Mouse (Mus musculus) right cerebral cortex, postnatal 25 days (tissue): ENCODE measurements at regions not wholly inside any gene's neighbourhood (a gene's known extent, or its start where the extent isn't known, plus 50 kb on each side); places are given as distances from the start of the nearest gene placed in this dataset.

Experiments
- DNase-seq: peaks from one replicate; pipeline ENCODE4 v3.0.0; 2022

- DNase-seq = no peak
Measured at GRCm38 (mm10) chr12:35607652-35608051, 72.8 kb upstream of the Ahr start.

DNA sequence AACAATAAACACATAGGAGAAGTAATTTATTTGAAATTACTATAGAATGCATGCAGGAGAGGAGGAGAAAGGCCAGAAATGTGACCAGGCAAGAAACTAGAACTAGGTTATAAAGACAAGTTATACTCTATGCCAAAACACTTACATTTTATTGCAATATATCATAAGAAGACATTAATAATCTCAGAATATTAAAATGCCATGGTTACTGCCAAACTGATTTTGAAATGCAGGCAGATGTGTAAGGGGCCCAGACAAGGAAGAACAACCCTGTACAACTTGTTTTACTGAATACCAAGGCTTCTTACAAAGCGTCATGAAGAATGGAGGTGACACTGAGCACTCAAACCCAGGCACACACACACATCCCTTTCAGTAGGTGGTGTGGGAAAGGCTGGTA lies 68.9 kb upstream of the Ahr start:
- DNase-seq = no peak

DNA sequence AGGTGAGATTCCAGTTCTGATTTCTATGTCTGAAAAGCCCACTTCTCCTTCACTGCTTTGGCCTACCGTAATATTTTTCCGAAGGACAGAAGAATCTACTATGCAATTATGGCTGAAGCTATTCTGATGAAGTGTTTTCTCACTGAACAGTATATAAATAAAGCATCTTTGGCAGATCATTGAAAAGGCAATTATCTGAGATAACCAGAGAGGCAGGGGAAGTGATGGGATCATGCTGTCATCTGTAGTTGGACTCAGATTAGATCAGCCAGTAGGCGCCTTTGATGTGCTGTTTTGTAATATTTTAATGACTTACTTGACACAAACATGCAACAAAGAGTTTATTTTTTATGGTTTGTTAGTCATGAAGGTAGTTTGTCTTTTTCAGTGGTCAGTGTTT lies 67.8 kb upstream of the Ahr start:
- DNase-seq = no peak

DNA sequence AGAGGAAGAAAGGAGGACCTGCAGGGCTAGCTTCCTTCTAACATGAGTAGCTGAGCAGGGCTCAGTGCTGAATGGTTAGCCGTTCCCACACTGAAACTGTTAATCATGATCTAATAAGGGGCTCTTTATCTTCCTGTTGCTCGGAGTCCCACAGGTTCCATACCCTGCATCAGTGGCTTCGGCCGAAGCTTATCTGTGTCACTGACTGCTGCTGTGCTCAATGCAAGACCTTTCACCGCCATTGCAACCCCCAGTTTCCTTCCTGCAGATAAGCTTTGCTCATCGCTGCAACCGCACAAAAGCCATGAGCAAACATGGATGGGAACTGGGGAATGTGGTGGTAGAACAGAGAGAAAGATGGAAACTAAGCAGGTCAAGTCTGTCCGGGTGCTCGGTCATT lies 63.5 kb upstream of the Ahr start:
- no peak for DNase-seq

- DNase-seq = no peak
Measured at GRCm38 (mm10) chr12:35592866-35593265, 58.0 kb upstream of the Ahr start.
